Mouse (Mus musculus) CD4-positive helper T cell, adult 2 months (primary cell): ENCODE results near the gene Traf1.

Experiments used
- DNase-seq: peaks from one replicate; pipeline ENCODE4 v3.0.0-alpha.2; 2012; ENCODE audit warnings: low read depth, missing footprints, low spot score

The Traf1 gene

DNA sequence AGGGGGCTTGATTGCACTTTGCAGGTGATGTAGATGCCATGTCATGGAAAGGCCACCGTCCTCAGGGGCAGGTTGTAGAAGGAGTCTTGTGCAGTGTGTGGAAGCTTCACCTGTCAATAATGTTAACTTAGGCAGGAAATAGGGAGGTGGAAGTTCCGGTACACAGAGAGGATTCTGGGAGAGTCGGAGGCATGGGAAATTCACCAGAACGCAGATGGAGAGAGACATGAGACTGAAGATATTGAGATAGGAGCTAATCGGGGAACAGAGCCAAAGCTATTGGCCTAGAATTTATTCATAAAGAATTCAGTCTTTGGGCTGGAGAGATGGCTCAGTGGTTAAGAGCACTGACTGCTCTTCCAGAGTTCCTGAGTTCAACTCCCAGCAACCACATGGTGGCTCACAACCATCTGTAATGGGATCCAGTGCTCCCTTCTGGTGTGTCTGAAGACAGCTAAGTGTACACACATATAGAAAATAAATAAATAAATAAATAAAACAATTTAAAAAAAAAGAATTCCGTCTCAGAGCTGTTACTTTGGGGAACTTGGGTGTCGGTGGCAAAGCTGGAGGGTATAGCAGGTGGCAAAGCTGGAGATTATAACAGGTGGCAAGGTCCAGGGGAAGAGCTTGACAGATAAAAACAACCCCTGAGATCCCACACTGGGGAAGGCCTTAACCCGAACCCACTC, 4.8 kb upstream of the Traf1 start:
- DNase-seq = no peak

DNA sequence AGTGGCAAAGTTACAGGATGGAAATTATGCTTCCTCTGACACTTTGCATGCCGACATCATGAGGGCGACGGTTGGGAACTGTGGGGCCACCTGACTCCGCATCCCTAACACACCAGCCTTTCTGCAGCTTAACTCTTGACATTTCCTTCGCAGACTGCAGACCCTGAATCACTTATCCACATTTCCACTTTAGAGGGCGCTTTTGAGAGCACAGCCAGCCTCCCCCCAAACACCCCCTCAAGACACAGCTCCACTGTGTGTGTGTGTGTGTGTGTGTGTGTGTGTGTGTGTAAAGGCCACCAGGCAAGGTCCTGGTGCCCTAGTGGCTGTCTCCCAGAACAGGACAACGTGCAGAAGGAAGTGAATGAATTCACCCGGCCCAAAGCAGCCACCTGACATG, 4.2 kb upstream of the Traf1 start:
- DNase-seq = no peak

DNA sequence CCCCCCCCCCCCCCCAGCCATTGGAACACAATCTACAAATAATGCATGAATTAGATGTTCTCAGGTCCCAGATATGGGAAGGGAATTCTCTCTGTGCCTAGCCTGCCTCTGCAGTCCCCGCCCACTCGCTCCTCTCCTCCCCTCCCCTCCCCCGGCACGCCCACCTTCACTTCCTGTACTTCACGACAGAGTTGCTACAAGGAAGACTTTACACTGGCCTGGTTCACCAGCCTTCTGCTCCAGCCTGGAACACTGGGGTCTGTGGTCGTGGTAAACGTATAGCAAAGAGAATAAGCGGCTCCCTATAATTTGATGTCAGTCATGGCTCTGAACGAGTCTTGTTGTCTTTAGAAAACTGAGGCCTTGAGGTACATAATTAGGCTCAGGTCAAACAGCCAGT, 3.7 kb upstream of the Traf1 start:
- DNase-seq = peak; percentile 83

DNA sequence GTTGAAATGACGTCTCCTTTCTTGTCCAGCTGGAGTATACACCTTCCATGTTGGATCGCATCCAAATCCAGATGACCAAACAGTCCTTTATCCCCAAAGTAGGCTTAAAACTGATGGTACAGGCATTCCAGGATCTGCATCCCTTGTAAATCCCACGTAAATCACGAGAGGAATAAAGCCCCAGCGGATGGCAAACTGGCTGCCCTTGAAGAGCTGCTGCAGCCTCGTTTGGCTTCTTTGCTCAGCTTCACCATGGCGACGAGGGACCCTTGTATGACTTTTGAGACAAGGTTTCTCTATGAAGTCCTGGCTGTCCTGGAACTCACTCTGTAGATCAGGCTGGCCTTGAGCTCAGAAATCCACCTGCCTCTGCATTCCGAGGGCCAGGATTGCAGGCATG, 3.1 kb upstream of the Traf1 start:
- DNase-seq = no peak

DNA sequence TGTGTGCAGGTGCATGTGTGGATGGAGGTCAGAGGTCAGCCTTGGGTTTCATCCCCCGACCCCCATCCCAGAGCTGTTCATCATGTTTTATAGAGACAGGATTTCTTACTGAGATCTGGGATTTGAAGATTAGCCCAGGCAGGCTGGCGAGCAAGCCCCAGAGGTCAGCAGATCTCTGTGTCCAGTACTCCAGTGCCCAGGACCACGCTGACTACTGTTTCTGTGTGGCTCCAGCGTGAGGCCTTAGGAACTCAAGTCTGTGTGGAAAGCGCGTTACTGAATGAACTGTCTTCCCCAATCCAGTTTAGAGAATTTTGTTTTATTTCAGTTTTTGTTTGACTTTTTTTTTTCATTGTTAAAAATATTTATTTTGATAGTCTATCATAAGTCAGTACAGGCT, 2.7 kb upstream of the Traf1 start:
- DNase-seq = no peak

DNA sequence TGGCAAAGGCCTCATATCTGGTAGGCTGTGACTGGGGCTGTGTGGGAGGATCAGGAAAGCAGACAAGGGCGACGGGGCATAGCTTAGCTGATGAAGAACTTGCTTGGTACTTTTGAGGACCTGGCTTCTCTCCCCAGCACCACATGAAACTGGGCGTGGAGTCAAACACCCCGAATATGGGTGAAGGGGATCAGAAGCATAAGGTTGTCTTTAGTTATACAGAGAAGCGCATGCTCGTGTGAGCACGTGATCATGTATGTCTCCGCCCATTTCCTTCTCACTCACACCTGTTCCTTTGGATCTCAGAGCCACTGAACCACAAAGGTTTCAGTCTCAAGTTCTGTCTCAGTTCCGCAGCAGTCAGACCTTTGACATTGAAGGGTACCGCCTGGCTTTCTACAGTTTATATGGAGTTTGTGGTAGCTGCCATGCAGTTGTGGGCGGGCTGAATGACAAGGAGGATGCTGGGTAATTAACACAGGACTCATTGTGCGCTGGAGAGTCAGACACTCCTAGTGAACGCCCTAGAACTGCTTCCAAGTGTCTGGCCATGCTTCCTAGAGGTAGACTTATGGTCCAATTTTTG, 1.9 kb upstream of the Traf1 start:
- peak; percentile 96 for DNase-seq

DNA sequence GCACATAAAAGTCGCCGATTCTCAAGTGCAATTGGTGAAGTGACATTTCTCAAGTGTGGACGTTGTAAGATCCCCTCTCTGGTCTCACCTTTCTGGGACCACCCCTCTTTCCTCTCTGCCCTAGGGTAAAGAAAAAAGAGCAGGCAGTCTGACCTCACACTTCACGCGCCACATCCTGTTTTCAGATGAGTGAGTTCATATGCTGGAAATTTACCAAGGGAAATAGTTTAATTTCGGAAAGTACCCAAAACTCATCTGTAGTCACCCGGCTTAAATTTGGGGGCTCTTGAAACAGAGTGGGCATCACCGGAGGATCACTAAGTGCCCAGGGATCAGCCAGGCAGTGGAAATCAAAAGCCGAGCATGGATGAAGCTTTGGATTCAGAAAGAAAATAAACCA, 1.3 kb upstream of the Traf1 start:
- DNase-seq = peak; percentile 91

DNA sequence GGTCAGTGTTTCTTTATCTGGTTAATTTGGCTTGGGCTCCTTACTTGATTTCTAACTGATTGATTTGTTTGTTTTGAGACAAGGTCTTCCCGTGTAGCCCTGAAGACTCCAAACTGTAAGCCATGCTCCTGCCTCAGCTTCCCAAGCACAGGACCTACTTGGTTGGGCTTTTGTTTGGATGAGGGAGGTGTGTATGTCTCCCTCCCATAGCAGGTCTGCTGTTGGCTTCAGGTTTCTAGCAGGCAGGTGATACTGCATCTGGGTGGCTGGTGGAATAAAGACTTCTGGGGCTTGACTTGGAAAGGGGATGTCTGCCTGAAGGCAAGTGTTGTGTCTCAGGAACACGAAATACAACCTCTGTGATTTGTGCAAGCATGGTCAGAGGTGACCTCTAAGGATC, 639 bp upstream of the Traf1 start:
- DNase-seq = peak; percentile 49

DNA sequence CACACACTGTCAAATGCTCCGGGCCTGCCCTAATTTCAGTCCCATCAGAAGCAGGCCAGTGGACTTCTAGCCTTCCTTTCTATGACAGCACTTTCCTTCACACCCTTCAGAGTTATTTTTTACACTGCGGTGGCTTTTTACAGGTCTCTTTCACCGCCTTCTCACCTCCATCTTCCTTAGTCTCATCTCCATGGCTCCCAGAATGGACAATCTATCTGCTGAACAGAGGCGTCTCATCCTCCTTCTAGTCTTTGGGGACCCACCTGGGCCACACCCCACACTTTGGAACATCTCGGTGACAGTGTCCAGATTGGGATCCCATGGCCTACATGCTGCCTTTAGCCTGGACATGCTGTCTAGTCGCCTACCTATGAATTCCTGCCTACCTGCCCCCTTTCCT, 606 bp downstream of the Traf1 start:
- DNase-seq = peak; percentile 49

DNA sequence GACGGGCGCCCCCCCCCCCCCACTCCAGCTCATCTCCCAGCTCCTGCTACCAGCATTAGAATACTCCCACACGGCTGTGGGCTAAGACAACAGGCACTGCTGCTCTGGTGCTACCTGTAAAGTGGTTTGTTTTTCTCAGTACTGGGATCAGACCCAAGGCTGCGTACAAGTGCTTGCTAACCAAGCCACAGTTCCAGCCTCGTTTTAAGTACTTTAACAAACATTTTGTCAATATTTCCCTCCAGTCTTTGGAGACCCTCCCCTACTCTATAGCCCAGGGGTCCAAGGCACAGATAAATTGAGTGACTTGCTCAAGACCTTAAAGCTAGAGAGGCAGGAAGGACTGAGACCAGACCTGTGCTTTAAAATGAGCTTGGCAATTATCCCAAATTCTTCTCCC, 1.1 kb downstream of the Traf1 start:
- DNase-seq = peak; percentile 48

DNA sequence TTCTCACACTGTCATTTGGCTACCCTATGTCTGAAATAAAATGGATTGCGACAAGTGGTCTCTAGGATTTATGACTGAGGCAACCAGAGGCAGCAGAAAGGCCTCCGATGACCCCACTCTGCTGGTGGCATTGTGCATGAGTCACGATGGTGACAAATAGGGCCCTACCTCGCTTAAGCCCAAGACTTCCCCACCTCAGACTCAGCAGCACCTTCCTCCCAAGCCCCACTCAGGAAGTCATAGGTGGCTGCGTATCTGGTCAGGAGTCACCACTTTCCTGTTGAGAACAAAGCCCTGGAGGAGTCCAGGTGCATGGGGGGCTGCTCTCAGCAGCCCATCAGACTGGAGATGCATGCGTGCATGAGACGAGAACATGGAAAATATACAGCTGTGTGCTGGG, 3.0 kb downstream of the Traf1 start:
- peak; percentile 70 for DNase-seq

DNA sequence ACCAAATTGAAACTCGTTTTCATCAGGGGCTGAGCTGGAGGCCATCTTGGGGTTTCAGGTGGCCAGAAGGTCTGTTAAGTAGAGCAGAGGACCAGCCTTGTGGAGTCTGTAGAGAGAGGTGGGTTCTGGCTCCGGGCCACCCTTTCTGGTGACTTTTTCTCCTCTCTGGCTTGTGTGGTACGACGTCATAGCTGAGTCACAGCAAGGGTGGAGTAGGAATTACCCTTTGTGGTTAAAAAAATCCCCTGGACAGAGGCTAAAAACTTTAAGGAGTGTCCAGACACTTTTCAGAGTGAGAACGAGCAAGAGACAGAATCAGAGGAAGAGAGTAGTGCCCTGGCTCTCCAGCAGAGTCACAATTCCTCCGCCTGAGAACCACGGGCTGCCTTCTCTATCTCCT, 3.5 kb downstream of the Traf1 start:
- peak; percentile 85 for DNase-seq

DNA sequence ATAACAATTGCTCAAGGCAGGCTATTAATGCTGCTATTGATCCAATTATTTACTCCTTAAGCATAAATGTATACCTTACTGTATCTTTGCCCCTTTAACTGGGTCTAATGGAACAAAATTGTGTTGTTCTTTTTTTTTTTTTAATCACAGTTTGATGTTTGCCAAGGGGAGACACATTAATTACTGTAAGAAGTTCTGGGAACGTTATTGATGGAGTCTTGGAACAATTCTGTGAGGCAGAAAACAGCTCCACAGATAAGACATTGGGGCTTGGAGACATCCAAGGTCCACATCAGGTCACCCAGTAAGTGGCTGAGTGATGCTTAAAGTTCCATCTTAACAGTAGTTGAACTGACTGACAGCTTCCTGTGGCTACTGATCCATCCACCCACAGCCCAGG, 4.2 kb downstream of the Traf1 start:
- peak; percentile 30 for DNase-seq

DNA sequence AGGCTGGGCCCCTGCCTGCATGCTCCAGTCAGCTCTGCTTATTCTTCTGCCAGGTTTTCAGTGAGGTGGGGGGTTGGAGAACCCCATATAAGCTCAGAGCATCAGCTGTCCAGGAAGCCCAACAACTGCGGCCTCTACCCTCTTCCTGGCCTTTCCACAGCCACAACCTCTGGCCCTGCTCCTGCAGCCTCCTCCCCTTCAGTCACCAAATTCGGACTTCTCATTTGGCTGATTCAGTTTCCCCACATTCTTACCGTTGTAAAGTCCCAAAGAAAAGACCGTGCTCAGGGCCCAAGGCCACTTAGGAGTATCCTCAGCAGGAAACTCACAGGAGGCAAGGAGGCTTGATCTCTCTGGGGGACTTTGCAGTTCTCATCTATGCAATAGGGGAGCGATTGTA, 4.6 kb downstream of the Traf1 start:
- no peak for DNase-seq

DNA sequence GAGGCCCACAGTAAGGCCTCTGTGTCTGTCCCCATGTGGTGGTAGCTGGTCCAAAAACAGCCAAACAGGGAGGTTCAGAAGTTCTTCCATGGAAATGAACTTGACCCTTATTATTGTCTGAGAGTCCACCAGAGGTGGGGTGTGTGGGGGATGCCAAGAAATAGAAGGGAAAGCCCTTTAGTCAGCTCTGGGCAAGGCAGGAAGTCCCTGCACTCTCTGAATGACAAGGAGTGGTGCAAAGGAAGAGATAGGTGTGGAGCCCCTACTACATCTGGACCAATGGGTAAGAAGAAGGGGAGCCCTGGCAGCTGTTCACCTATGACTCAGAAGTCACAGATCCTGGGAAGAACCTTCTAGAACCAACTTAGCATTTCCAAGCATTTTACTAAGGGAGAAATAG, 7.2 kb downstream of the Traf1 start:
- DNase-seq = peak; percentile 34

DNA sequence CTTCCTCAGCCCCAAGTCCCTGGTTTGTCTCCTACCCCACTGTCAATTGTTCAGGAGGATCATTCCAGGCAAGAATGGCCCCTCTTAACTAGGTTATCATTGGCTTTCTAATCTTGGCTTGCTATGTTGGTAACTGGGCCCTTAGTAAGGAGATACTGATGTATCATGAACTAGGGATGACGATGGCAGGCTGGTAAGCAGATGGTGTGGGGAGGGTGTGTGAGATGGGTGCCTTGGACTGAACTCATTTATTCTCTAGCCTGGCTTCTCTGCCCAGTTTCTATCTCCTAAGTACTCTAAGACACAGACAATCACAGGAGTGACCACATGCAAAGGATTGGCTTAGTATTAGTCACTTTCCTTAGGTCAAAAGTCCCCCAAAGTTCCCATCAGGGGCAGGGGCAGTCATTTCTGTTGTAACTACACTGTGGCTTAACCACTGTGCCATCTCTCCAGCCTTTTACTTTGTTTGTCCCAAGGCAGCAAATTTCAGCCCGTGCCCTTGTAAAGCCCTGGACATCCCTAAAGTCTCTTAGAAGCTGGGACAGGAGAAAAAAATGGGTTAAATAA, 7.9 kb downstream of the Traf1 start:
- DNase-seq = no peak

DNA sequence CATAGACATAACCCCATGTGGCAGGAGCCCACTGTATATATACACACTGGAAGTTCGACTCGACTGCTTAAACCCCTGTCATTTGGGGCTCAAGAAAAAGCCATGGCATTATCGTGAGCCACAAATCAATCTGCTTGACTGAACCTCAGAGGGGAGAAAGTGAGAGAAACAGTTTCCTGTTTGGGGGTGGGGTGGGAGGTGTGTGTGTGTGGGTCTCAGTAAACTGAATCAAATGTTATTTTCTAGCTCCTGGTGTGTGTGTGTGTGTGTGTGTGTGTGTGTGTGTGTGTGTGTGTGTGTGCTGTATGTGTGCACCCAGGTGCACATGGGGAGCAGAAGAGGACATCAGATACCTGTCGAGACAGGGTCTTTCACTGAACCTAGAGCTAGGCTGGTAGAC, 8.6 kb downstream of the Traf1 start:
- DNase-seq = peak; percentile 66

DNA sequence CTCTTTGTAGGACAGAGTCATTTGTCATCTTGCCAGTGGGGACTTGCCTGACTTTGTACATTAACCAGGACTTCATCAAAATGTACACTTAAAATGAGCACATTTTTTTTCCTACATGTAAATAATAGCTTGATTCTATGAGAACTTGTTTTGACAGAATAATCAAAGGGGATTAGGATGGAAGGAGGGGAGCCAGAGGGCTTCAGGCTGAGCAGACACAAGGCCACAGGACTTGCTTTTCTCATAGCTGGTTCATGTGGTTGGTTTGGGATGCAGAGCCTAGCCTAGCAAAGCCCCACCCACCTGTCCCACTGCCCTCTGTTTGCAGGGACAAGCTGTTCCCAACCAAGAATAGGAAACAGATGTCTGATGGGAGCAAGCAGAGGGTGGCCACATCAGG, 10.1 kb downstream of the Traf1 start:
- no peak for DNase-seq

DNA sequence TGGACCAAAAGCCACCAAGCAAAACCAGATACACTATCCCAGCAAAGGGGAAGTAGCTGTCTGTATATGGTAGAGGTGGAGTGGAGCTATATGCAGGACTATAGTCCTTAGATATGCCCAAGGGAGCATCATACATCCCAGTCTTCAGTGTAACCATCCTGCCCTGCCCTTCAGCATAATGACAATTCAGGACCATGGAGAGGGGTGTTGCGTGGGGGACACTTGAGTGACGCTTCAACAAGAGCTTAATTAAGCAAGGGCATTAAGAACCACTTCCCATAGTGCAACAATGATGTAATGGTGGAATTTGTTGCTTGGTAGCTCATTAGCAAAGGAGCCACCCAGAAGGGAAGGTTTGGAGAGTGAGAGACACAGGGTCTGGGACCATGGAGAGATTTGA, 12.9 kb downstream of the Traf1 start:
- DNase-seq = no peak

DNA sequence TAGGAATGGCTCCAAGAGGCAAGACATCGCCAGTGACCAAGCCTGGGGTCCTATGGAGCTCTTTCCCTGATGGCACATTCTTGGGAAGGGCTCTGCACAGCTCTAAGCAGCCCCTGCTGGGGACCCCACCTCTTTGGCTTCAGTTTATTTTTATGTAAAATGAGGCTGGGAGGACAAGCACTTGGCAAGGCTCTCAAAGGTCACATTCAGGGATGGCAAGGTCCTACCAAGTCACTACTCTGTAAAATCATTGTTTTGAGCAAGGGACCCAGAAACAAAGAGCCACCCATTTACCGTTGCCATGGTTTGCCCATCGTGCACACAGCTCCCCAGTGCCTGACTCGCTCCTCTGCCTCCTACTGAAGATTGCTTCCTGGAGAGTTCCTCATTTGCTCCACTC, 15.5 kb downstream of the Traf1 start:
- no peak for DNase-seq

DNA sequence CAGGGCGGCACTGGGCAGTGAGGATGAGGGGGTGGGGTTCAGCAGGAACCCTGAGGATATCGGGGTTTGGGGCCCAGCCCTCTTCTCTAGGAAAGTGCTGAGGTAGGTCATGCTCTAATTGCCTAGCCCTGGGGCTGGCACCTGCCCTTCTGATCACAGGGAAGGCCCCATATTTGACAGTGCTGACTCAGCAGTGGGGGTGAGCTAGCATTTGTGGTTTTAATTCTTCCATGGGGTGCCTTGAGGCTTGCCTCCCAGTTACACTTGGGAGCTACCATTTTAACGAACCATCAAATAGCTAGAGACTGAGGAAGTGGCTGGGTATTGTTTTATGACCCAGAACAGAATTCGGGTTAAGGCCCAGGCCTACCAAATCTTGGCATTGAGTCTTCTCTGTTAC, 16.0 kb downstream of the Traf1 start:
- peak; percentile 50 for DNase-seq

DNA sequence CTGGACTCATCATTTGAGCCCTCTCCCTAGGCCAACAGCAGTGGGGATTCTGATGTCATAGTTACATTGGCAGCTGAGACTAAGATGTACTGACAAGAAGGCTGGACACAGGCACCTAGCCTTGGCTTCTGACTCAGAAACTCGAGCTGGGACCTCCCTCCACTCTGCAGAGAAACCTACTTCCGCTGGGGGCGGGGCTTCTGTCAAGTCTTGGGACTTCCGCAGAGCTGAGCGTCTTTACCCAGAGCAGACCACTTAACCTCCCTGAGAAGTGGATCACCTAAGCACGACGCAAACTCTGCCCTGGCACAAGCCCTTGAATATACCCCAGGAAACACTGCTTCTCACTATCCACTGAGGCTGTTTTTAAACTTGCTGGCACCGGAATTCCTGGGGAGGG, 16.8 kb downstream of the Traf1 start:
- DNase-seq = peak; percentile 82

DNA sequence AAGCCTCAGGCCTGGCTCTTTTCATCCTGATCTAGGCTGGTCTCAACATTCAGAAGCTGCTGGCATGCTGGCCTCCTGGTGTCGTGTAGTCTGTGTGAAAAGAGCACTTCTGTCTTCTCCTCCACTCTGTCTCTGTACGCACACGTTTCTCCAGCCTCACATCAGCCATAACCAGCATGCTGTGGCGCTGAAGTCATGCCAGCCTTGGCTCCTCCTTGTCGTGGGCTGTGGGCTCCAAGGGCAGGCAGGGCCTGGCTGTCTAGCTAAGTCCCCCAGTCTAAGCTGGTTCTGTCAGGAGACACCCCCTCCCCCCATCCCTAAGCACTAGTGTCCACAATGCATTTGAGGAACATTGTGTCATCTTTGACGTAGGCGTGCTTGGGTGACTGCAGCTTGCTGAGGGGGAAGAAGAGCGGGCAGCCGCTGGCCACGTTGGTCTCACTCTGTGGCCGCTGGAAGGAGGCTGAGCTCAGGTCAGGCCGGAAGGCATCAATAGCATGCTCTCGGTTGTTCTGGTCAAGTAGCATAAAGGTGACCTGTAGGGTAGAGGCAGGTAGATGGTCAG, 17.9 kb downstream of the Traf1 start:
- DNase-seq = no peak
